Mouse (Mus musculus): ENCODE results near the gene Prkca.

The Prkca gene

DNA sequence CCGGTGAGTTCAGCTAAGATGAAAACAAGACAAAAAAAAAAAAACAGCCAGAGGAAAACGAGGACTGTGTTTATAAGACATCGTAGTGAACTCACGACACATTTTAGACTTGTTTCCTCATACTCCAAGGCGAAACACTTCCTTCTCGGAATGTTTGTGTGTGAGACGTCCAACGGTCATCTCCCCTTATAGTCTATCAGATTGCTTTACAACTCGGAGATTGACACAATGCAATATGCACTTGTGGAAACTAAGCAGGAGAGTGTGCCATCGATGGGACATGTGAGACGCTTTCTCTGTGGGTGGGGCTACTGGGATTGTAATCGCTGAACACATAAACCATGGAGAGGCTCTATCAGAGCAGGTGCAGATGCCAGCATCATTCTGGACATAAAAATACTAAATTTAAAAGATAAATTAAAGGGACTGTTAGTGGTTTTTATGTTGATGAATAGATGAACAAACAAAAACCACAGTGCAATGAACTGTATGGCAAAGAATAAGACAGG, 49.4 kb downstream of the Prkca start:
- no peak for DNase-seq

- no peak for DNase-seq
These were observed 49.9 kb downstream of the Prkca start for GRCm38 (mm10) chr11:108293843-108294242.

DNA sequence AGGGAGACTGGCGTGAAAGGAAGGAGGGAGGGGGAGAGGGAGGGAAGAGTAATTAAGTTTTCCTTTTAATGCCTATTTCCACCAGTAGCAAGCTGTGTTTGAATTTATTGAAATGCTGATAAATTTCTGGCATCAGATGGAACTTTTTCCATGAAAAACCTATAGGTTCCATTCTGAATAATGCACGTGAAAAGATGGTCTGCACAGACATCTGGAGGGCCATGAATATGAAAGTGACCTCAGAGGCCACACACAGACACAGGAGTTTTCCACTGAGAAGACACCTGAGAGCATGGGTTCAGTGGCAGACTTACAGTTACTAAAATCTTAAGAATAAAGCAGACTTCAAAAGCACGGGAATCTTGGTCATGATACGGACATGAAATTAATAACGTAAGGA, 54.5 kb downstream of the Prkca start:
- DNase-seq, result no peak

DNA sequence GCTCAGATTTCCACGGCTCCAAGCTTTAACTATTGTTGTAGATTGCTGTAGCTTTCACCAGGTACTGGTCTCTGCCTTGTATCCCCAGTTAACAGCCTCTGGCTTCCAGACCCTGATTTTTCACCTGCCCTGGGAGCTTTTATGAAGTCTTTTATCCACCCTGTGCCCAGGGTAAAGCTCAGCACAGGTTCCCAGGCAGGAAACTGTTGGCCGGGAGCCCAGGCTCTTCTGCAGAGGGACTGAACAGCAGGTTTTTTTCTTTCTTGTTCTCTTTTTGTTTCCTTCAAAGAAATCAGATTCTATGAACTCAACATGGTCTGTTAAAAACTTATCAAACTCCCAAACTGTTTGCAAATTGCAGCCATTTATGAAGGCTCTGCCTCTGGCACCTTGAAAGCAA, 56.4 kb downstream of the Prkca start:
- DNase-seq, result peak; percentile 51 to 87

GRCm38 (mm10) chr11:108285046-108285445, 58.7 kb downstream of the Prkca start:
- DNase-seq, result no peak

GRCm38 (mm10) chr11:108282850-108283459, 60.8 kb downstream of the Prkca start:
- no peak for DNase-seq

GRCm38 (mm10) chr11:108279748-108280373, 63.9 kb downstream of the Prkca start:
- DNase-seq, result no peak

DNA sequence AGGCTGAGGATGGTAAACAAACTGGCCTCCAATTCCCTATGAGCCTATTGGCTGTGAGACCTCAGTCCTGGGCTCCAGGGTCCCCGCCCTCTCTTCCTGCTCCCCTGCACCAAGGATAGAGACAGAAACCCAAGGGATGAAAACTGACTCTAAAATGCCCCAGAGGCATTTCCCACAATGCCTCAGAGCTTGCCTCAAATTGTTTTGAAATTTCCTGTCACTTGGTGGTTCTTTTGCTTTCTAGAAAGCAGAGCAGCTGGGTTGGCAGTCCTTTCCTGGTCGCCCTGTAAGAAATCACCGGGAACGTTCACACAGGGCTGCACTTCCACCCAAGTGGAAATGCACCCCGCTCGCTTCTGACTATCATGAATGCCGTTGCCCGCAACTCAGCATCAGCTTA, 66.6 kb downstream of the Prkca start:
- DNase-seq, result no peak

- DNase-seq, result no peak
These were observed 67.6 kb downstream of the Prkca start for GRCm38 (mm10) chr11:108276148-108276547.

- no peak for DNase-seq
These were observed 69.7 kb downstream of the Prkca start for GRCm38 (mm10) chr11:108274046-108274445.

DNA sequence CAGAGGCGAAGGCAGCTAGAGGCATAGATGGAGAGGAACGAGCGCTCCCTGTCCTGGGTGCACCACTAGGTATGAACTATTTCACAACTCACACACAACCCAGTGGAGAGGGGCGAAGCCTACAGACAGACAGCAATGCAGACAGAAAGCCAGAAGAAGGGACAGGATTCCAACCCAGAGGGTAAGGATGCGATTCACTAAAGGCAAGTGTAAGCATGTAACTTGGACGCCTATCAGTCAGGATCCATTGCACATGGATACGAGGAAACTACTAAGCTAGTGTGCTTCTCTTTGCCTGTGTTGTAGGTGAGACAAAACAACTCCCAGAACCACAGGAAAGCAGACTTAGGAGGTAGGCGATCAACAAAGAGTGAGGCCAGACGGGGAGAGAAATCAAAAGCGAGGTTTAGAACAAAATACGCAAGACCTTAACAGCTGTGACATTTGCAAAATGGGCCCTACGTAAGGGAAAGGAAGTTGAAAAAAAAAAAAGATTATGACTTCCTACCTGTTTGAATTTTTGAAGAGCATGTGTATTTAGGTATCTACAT, 70.2 kb downstream of the Prkca start:
- DNase-seq, result no peak

- no peak for DNase-seq
These were observed 70.9 kb downstream of the Prkca start for GRCm38 (mm10) chr11:108272601-108273414.

GRCm38 (mm10) chr11:108271305-108271704, 72.4 kb downstream of the Prkca start:
- DNase-seq, result peak; percentile 51 to 80

GRCm38 (mm10) chr11:108269516-108269915, 74.2 kb downstream of the Prkca start:
- DNase-seq, result no peak

DNA sequence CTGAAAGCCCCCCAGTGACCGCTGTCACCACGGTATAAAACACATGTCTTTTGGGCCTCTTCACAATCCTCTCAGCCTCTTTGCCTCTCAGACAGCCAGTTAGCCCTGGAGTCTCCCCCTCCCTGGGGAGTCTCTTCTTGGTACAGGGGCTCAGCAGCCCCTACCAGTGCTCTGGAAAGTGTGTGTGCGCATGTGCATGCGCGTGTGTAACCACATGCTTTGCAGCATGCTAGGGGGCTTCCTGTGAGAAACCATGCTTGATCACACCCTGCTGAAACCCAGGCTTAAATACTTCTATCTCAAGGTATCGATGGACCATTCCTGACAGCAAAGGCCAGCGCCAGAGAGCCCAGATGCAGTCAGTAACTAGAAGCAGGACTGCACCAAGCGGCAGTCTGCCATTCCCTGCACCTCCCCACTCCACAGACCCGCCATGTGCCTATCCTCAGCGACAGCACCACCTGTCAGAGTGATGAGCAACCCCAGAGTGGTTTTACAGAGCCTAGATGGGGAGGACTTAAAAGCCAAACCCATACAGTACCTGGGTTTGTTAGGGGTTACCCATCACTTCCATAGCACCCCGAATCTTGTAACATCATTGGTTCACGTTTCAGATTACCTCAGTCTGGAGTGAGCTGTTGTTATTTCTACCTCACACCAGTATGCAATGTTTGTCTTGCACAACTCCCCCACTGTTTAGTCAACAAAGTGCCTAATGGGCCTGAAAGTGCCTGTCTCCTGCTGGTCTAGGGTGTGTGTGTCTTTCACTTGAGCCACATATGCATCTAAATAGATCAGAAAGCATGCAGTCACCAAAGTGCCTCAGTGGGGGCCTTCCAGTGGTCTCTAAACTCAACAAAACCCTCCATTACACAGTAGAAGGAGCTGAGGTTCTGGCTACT, 75.1 kb downstream of the Prkca start:
- no peak for DNase-seq

DNA sequence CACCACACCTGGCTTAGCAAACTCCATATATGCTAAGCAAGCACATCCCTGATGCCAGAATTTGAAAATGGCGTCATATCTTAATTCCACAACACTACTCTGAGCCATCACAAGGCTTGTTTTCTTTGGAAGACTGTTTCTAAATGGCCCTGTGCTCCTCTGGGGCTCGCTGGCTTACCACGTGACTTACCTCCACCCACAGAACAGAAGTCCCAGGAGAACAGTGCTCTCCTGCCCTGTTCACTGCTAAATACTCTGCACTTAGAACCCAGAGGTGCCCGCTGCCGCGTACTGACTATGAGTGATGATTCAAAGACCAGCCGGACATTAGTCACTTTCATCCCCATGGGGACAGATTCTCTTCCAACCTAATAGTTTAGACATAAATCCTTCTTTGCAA, 75.9 kb downstream of the Prkca start:
- peak; percentile 62 to 69 for DNase-seq

DNA sequence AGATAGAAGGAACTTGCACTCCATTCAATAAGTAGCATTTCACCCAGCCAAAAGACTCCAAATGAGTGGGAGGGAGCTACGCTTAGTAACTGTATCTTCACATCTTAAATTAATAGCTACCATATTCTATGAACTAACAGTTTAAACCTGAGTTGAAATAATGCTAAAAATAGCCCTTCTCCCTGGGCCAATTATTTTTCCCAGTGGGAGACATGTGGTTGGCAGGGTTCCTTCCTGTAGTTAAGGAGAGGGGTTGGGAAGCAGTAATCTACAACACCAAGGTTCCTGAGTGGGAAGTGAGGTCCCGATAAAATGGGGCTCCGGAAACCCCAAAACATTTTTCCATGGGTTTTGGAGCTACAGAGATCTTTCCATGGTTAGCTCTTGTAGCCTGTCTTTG, 76.7 kb downstream of the Prkca start:
- DNase-seq, result no peak

DNA sequence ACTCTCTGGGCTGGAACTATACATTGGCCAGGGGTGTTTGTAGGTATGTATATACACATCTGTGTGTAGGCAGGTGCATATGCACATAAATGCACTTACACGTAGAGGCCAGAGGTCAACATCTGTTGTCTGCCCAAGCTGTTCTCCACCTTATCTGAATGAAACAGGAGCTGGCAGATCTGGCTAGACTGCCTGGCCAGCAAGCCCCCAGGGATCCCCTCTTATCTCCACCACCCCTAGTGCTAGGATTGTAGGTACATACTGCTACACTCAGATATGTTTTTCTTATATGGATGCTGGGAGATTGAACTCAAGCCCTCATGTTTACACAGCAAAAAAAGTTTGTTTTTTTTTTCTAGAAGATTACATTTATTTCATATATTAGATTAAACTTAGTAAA, 79.9 kb downstream of the Prkca start:
- DNase-seq, result no peak

- DNase-seq, result no peak
These were observed 80.3 kb downstream of the Prkca start for GRCm38 (mm10) chr11:108263406-108263805.

- no peak for DNase-seq
These were observed 82.0 kb downstream of the Prkca start for GRCm38 (mm10) chr11:108261751-108262160.

DNA sequence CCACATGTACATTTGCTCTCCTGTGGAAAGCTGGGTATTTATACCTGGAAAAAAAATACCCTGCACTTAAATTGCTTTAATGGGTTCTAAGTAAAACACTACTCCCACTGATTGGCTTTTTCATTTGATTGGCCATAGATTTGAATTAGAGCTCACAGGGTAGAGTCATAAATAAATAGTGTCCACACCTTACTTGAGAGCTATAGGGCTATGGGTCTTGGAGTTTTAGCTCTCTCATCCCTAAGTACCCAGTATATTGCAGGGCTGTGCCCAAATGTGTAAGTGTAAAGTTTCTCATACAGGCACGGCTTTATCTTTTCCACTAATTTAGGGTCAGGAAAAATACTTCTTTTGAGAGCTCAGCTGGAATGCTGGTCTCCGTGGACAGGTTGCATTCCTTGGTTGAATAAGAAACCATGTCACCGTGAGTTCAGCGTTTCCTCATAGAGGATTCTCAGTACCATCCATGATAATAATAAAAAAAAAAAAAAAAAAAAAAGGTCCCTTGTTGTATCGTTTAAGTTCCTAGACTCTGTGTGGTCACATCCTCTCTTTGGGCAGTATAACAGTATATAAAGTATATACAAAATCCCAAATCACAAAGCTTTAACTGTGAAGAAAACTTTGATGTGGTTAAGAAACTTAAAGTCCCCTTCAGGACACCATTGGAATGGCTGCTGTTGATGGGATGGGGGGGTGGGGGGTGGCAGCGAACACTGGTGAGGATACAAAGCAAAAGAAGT, 82.8 kb downstream of the Prkca start:
- no peak for DNase-seq

DNA sequence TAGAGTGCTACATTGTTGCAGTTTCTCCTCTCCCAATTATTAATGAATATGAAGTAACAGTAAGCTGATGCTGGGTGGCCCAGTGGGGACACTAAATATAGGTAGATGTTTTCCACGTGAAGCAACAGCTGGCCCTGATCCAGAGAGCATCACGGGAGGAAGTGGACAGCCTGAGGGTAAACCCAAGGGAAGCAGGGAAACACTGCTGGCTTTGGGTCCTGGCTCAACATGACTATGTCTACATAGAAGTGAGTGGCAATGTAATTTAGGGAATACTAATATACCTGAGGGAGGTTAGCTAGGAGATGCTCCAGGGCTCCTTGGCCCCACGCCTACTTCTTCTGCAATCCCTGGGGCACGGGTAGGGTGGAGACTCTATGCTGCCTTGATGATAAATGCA, 84.3 kb downstream of the Prkca start:
- DNase-seq, result no peak
